Mouse (Mus musculus) hindbrain, embryonic 14.5 days (tissue): Measurements from ENCODE around the gene Acsl5. TPM values are rescaled to one million over a fixed set of nuclear protein-coding genes. Genes with fewer than 3 reads are reported as not detected.

ENCODE experiments used
- ATAC-seq: fragments of 200-750 bp; cut with Nextera tagmentation; 2 replicates; pipeline ENCODE4 v1.8.0; 2017; ENCODE audit warnings: moderate number of reproducible peaks, mild to moderate bottlenecking, moderate TSS enrichment, moderate library complexity; ENCODE audit not compliant: low FRiP score
- DNase-seq: peaks from one replicate; pipeline ENCODE4 v3.0.0-alpha.2; 2015; ENCODE audit warnings: low spot score
- H3K27ac ChIP-seq: fragments of 300-500 bp; sonication (generic); 2 replicates; pipeline ENCODE4 v1.5.1; 2014; ENCODE audit warnings: mild to moderate bottlenecking, moderate library complexity
- H3K27me3 ChIP-seq: fragments of 300-500 bp; sonication (generic); 2 replicates; pipeline ENCODE4 v1.6.1; 2014; ENCODE audit warnings: mild to moderate bottlenecking, low read length, mixed read lengths; ENCODE audit not compliant: control insufficient read depth, insufficient read depth
- H3K36me3 ChIP-seq: fragments of 300-500 bp; sonication (generic); replicated peaks from 2 replicates; pipeline ENCODE4 v1.6.1; 2014; ENCODE audit not compliant: control insufficient read depth, insufficient read depth
- H3K4me1 ChIP-seq: fragments of 300-500 bp; sonication (generic); replicated peaks from 2 replicates; pipeline ENCODE4 v1.6.1; 2014; ENCODE audit warnings: antibody characterized with exemption, low read length, mixed read lengths; ENCODE audit not compliant: control insufficient read depth, insufficient read depth
- H3K4me2 ChIP-seq: fragments of 300-500 bp; sonication (generic); replicated peaks from 2 replicates; pipeline ENCODE4 v1.6.1; 2014; ENCODE audit warnings: mild to moderate bottlenecking, moderate library complexity
- H3K4me3 ChIP-seq: fragments of 300-500 bp; sonication (generic); replicated peaks from 2 replicates; pipeline ENCODE4 v1.5.1; 2014; ENCODE audit warnings: mild to moderate bottlenecking, low read length
- H3K9ac ChIP-seq: fragments of 300-500 bp; sonication (generic); 2 replicates; pipeline ENCODE4 v1.6.1; 2014
- H3K9me3 ChIP-seq: fragments of 300-500 bp; sonication (generic); 2 replicates; pipeline ENCODE4 v1.6.1; 2016; ENCODE audit warnings: low read length; ENCODE audit not compliant: control insufficient read depth
- WGBS: fragments of 180-500 bp; shearing (Covaris S2); extraction: QIAGEN DNeasy Blood & Tissue Kit; methylation state at CpG from one replicate; pipeline ENCODE4 v1.1.7; 2014; 5-methylcytosine and 5-hydroxymethylcytosine counted together
- polyA plus RNA-seq: library from polyadenylated mRNA; unstranded; fragments of >200 nt; fragmentation: Nextera tagmentation; extraction: Ambion mirVana; gene quantifications from 2 replicates; pipeline ENCODE4 v1.2.1, GENCODE M21; 2014

Acsl5 gene
- polyA plus RNA-seq = 17.3 and 23.4 TPM in 2 replicates

- H3K4me2 ChIP-seq = no peak within 1 kb of the TSS
- H3K9me3 ChIP-seq = no peaks in the 10 kb centered on the region
- H3K4me1 ChIP-seq = peaks cover 11% of the 10 kb centered on the region
- no peak for DNase-seq
- H3K27me3 ChIP-seq = no peaks in the 10 kb centered on the region
- H3K36me3 ChIP-seq = no peaks in the 10 kb centered on the region
- WGBS = 93% methylated on average over 9 of the region's 9 CpGs
- ATAC-seq = no peak
- H3K9ac ChIP-seq = no peak within 1 kb of the TSS
- no peak within 1 kb of the TSS for H3K4me3 ChIP-seq
- no peak within 1 kb of the TSS for H3K27ac ChIP-seq
These were observed at the start of gene Acsl5 for GRCm38 (mm10) chr19:55251383-55252124. TSS of gene Acsl5 (plus strand) at chr19:55251938.

- H3K36me3 ChIP-seq = no peaks in the 10 kb centered on the region
- H3K4me2 ChIP-seq = no peak overlapping the region
- no peaks in the 10 kb centered on the region for H3K4me1 ChIP-seq
- no peaks in the 10 kb centered on the region for H3K9me3 ChIP-seq
- ATAC-seq (no peak), DNase-seq (peak; percentile 91)
- H3K27ac ChIP-seq = no peak overlapping the region
- H3K27me3 ChIP-seq = no peaks in the 10 kb centered on the region
- no peak overlapping the region for H3K4me3 ChIP-seq
- no peak overlapping the region for H3K9ac ChIP-seq
- WGBS = 39% methylated on average over 8 of the region's 8 CpGs
These were observed 45.1 kb upstream of the Acsl5 start for GRCm38 (mm10) chr19:55206482-55207138.

DNA sequence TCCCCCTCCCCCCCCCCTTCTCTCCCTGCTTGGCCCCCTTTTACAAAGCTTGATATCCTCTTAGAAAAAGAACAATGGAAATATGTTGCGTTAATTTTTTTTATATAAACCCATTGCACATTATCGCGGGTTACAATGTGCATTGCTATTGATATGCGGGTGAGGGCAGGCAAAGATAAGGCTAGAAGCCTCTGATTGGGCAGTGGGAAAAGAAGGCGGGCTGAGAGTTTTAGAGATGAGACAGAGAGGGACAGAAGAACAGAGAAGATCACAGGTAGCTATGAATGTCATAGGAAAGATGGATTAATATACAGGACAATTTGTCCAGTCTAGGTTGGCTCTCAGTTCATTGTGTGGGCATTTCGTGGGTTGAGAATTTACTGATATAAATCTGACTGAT is 44.5 kb upstream of the Acsl5 start:
- Histone ChIP-seq H3K36me3 (no peaks in the 10 kb centered on the region), H3K4me2 (no peak overlapping the region), H3K27ac (no peak overlapping the region), H3K27me3 (no peaks in the 10 kb centered on the region), H3K9ac (no peak overlapping the region), H3K9me3 (no peaks in the 10 kb centered on the region), H3K4me1 (no peaks in the 10 kb centered on the region), H3K4me3 (no peak overlapping the region)
- ATAC-seq = no peak
- DNase-seq = no peak
- WGBS = 56% methylated on average over 6 of the region's 6 CpGs

DNA sequence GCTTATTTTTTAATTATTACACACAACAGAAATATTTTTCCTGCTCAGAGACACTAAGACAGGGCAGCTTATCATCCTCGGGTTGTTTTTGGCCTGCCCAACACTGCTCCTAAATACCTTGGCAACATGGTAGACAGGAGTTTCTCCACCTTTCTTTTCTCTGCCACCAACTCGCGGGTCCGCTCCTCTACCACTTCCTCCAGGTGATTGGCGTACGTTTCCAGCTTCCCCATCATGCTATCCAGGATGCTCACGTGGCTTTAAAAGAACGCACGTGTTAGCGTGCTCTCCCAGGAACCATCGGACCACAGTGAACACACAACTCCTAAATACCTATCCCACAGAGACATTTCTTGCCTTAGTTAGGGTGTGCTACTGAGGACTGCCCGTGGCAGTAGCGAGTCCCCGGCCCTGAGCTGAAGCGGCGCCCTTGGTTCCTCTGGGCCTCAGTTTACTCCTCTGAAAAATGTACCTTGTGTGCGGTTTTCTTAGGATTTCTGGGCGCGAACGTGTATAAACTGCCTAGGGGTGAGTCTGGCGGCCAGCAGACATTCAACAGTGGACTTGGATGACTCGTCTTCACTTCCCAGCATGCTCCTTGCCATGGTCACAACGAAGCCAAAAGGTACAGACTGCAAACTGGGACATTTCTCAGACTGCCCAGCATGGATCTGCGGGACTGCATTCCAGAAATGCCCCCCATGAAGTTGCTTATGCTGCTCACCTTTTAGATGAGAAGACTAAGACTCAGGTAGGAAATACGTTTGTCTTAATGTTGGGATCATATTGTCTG is 43.8 kb upstream of the Acsl5 start:
- no peak for ATAC-seq
- no peak overlapping the region for H3K9ac ChIP-seq
- H3K36me3 ChIP-seq = no peaks in the 10 kb centered on the region
- DNase-seq = no peak
- H3K4me2 ChIP-seq = no peak overlapping the region
- no peaks in the 10 kb centered on the region for H3K27me3 ChIP-seq
- H3K27ac ChIP-seq = no peak overlapping the region
- 67% methylated on average over 25 of the region's 25 CpGs for WGBS
- H3K4me3 ChIP-seq = no peak overlapping the region
- no peaks in the 10 kb centered on the region for H3K4me1 ChIP-seq
- no peaks in the 10 kb centered on the region for H3K9me3 ChIP-seq

GRCm38 (mm10) chr19:55208654-55209053 is 43.1 kb upstream of the Acsl5 start:
- Histone ChIP-seq H3K9ac (no peak overlapping the region), H3K27me3 (no peaks in the 10 kb centered on the region), H3K4me2 (no peak overlapping the region), H3K36me3 (no peaks in the 10 kb centered on the region), H3K9me3 (no peaks in the 10 kb centered on the region), H3K4me3 (no peak overlapping the region), H3K4me1 (no peaks in the 10 kb centered on the region), H3K27ac (no peak overlapping the region)
- no peak for ATAC-seq
- WGBS = 81% methylated on average over 4 of the region's 4 CpGs
- no peak for DNase-seq

DNA sequence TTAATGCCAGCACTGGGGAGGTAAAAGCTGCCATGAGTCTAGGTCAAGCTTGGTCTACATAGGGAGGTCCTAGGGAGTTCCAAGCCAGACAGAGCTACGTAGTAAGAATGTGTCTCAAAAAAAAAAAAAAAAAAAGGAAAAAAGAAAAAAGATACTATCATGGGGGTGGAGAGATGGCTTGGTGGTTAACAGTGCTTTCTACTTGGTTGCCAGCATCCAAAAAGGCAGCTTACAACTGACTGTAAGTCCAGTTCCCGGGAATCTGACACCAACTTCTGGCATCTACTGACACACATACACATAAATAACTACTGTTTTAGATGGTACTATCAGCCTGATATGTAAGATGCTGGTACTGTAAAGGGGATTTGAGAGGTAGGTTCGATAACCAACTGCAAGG is 42.7 kb upstream of the Acsl5 start:
- WGBS = 86% methylated on average over 3 of the region's 3 CpGs
- Histone ChIP-seq H3K27me3 (no peaks in the 10 kb centered on the region), H3K27ac (no peak overlapping the region), H3K4me1 (no peaks in the 10 kb centered on the region), H3K9ac (no peak overlapping the region), H3K4me2 (no peak overlapping the region), H3K4me3 (no peak overlapping the region), H3K9me3 (no peaks in the 10 kb centered on the region), H3K36me3 (no peaks in the 10 kb centered on the region)
- ATAC-seq = no peak
- no peak for DNase-seq

- no peak overlapping the region for H3K4me2 ChIP-seq
- H3K4me1 ChIP-seq = no peaks in the 10 kb centered on the region
- no peak for DNase-seq
- H3K36me3 ChIP-seq = no peaks in the 10 kb centered on the region
- no peaks in the 10 kb centered on the region for H3K27me3 ChIP-seq
- no peak overlapping the region for H3K4me3 ChIP-seq
- H3K27ac ChIP-seq = no peak overlapping the region
- H3K9me3 ChIP-seq = no peaks in the 10 kb centered on the region
- ATAC-seq = no peak; the same call in 1 of the 2 replicates
- no peak overlapping the region for H3K9ac ChIP-seq
- 87% methylated on average over 1 of the region's 1 CpGs for WGBS
These were observed 40.0 kb upstream of the Acsl5 start for GRCm38 (mm10) chr19:55211698-55212097.

GRCm38 (mm10) chr19:55213617-55214340 is 38.0 kb upstream of the Acsl5 start:
- Histone ChIP-seq H3K36me3 (no peaks in the 10 kb centered on the region), H3K27ac (no peak overlapping the region), H3K4me1 (no peaks in the 10 kb centered on the region), H3K27me3 (no peaks in the 10 kb centered on the region), H3K9me3 (no peaks in the 10 kb centered on the region), H3K9ac (no peak overlapping the region), H3K4me3 (no peak overlapping the region), H3K4me2 (no peak overlapping the region)
- WGBS = 85% methylated on average over 12 of the region's 12 CpGs
- no peak for ATAC-seq
- no peak for DNase-seq

- Histone ChIP-seq H3K9me3 (no peaks in the 10 kb centered on the region), H3K36me3 (no peaks in the 10 kb centered on the region), H3K4me1 (no peaks in the 10 kb centered on the region), H3K27me3 (no peaks in the 10 kb centered on the region), H3K4me2 (no peak overlapping the region), H3K9ac (no peak overlapping the region), H3K27ac (no peak overlapping the region), H3K4me3 (no peak overlapping the region)
- WGBS = 88% methylated on average over 4 of the region's 4 CpGs
- DNase-seq (no peak), ATAC-seq (no peak)
These were observed 34.9 kb upstream of the Acsl5 start for GRCm38 (mm10) chr19:55216876-55217275.
